Mouse (Mus musculus): Measurements from ENCODE around the gene Lypd5.

The Lypd5 gene

DNA sequence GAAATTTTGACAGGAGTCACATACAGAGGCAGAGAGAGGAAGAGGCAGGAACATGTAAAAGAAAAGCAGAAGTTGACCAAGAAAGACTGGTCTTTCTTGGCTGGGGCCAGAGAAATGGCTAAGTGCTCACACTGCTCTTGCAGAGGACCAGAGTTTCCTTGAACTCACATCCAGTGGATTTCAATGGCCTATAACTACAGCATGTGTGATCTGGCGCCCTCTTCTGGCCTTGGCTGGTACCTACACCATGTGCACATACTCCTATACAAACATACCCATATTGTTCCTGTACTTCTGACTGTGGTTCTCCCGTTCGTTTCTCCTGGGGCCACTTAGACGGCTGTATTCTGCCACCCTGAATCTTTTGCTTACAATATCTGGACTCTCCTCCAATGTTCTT is 12.0 kb downstream of the Lypd5 start:
- no peak for DNase-seq (ENCODE audit: low read depth)

DNA sequence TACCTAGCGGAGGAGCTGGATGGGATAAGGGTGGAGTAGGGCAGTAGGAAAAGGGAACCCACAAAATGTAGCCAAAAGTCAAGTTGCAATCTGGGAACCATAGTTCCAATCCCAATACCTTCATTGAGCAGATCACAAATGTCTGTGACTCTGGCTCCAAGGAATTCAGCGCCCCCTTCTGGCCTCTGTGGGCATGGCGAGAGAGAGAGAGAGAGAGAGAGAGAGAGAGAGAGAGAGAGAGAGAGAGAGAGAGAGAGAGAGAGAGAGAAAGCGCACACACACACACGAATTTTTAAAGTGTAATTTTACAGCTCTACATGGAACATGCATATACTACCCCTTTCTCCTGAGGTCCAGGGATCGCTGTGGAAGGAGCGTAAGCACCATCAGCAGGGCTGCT is 14.2 kb downstream of the Lypd5 start:
- peak; percentile 67 for DNase-seq (ENCODE audit: low read depth)

DNA sequence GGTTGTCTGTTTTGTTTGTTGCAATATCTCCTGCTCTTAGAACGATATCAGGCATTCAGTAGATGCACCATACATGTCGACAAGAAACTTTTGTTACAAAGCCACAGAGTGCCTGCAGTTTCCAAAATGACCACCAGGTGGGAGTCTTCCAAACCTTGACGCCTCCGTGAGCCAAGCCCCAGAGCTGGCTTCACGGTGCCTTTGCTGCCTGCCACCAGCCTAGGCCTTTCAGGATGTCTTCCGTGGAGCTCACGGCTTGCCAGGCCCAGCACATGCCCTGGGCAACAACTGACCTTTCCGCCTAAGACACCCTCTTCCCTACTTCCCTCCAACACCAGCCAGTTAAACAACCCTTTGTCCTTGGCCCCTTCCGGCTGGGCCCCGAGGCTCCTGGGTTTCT is 15.8 kb downstream of the Lypd5 start:
- peak; percentile 90 for DNase-seq (ENCODE audit: low read depth)

DNA sequence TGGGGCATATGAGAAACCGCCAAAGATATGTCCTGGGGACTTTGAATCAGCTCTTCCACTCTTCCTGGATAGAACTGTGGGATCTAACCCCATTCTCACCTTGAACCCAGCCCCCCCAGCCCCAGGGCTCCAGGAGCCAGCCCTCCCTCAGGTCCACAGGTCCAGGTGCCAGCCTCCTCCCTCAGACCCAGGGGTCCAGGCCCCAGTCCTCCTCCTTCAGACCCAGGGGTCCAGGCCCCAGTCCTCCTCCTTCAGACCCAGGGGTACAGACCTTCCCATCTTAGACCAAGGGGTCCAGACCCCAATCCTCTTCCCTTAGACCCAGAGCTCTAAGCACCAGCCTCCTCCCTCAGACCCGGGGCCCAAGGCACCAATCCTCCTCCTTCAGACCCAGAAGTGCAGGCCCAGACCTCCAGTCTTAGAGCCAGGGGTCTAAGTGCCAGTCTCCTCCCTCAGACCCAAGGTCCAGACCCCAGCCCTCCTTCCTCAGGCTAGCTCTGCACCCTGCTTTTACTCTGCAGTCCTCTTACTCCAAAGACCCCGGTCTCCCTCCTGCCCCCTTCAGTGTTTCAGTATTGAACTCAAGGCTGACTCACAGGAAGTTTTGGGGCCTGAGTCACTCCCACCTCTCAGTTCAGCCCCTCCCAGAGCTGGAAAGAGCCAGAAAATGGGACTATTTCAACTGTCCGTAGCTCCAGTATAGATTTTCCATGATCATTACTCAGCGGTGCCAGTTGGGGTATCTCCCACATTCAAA is 16.4 kb downstream of the Lypd5 start:
- peak; percentile 81 for DNase-seq (ENCODE audit: low read depth)

DNA sequence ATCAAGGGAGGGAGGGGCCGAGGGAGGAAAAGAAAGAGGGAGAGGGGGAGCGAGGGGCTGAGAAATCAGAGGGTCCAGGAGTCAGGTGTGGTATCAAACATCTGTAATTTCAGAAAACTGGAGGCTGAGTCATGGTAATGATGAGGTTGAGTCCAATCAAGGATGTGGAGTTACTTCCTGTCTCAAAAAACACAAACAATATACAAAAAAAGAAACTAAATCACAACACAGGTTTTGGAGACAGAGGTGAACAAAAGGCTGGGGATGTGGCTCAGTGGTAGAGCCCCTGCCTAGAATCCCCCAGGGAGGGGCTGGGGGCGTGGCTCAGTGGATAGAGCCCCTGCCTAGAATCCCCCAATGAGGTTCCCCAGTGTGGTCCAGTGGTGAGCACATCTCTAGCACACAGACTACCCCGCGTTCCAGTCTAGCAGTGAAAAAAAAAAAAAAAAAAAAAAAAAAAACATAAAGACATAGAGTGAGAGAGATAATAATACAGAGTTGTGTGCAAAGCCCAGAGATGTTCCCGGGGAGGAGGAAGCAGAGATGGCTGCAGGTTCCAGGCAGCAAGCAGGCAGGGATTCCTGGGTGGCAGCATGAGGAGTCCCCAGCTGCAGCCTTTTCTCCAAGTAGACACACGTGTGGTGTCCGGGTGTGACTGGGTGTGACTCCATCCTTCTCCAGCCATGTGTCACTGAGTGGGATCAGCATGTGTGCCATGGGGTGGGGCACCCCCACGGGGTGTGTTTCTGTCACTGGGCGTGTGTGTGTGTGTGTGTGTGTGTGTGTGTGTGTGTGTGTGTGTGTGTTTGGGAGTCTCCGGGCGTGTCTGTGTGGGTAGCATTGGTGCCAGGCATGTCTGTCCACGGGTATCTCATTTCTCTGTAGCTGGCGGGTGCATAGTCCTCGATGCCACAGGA is 18.0 kb downstream of the Lypd5 start:
- no peak for DNase-seq (ENCODE audit: low read depth)

DNA sequence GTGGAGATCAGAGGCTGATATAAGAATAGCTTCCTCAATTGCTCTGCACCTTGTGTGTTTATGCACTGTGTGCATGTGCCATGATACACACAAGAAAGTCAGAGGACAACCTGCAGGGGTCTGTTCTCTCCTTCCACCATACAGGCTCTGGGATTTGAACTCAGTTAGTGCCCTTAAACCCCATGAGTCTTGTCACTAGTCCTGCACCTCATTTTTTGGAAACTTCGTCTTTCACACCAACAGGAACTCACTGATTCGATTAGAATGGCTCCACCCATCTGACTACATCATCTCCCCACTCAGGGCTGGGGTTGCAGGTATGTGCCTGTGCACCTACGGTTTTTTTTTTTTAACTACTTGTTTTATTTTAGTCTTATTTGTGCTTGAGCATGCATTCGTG is 19.2 kb downstream of the Lypd5 start:
- no peak for DNase-seq (ENCODE audit: low read depth)

DNA sequence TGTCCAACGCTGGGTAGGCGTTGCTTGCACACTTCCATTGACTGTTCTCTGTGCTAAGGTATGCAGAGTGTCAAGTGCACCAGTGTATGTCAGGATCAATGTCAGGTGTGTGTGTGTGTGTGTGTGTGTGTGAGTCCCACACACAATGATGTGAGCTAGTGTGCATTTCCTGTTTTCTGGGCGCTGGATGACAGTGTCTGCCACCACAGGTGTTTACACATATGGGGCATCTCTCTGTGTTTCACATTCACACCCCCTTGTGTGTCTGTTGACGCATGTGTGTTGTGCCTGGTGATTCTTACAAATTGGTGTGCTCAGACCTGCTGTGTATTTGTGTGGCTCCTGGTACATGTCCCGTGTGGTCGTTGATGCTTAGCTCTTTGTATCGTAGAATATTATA is 19.9 kb downstream of the Lypd5 start:
- no peak for DNase-seq (ENCODE audit: low read depth)

DNA sequence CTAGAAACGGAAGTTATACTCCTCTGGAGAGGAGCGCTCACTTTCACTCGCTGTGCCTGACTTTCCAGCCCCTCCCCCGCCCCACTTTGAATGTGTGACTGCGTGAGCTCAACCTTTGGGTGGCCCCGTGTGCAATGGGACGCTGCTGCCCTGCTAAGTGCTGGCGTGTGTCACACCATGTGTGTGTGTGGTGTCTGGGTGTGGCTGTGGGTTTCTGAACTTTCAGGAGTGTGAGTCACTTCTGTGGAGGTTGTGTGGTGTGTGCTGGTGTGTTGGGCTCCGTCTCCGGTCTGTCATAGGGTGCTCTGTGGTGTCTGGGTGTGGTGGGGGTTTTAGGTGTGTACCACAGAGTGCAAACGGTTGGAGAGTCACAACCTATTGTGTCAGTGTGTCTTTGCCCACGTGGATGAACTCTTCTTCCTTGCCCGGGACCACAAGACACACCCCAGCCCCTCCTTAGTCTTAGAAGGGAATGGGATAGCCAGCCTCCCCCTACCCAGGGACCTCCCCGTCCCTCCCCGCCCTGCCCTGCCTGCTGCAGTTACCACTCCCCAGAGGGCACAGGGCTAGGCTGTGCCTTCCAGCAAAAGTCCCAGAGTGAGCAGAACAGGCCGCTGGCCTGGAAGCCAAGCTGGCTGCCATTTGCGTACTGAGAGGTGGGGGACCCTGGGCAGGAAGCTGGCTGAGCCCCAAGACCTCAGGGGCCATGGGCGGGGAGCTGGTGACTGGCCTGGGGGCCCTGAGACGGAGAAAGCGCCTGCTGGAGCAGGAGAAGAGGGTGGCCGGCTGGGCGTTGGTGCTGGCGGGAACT is 20.9 kb downstream of the Lypd5 start, which contains the start of gene Kcnn4:
Kcnn4 (plus strand) TSS at position 533 of the 811 bp plus-strand sequence.
- DNase-seq (ENCODE audit: low read depth) = peak; percentile 96

DNA sequence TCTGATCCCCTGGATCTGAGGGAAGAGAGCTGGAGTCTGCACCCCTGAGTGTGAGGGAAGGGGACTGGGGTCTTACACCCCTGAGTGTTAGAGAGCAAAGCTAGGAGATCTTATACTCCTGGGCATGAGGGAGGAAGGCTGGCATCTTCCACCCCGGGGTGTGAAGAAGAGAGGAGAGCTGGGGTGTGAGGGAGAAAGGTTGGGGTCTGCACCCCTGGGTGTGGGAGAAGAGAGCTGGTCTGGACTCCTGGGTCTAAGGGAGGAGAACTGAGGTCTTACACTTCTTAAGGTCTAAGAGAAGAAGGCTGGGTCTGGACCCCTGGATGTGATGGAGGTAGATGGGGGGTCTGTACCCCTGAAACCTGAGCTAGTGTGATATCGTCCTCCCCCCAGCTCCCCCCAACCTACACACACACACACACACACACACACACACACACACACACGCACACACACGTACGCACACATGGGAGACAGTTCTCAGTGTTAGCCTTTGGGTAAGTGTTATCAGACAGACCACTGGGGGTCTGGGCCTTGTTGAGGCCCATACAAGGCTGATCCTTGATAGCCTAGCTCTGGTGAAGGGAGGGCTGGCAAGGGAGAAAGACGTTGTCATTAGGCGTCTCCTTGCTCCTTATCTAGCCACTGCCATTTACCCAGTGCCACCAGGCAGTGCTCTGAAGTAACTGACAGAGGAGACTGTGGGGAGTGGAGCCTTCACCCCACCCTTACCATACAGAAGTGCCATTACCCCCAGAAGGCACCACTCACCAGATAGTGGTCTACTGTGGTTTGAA is 22.2 kb downstream of the Lypd5 start:
- DNase-seq (ENCODE audit: low read depth) = peak; percentile 55

DNA sequence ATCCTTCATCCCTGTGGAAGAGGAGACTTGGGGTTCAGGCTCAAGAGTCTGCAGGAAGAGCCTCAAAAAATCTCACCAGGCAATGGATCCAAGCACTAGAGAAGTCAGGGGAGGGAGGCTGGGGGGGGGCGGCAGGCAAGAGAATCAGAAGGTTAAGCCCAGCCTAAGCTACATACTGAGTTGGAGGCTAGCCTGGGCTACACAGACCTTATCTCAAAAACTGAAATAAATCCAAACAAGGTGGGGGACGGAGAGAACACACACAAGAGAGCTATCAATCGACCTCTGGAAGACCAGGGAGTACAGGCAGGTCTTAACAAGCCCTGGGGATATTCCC is 22.8 kb downstream of the Lypd5 start:
- peak; percentile 43 for DNase-seq (ENCODE audit: low read depth)

DNA sequence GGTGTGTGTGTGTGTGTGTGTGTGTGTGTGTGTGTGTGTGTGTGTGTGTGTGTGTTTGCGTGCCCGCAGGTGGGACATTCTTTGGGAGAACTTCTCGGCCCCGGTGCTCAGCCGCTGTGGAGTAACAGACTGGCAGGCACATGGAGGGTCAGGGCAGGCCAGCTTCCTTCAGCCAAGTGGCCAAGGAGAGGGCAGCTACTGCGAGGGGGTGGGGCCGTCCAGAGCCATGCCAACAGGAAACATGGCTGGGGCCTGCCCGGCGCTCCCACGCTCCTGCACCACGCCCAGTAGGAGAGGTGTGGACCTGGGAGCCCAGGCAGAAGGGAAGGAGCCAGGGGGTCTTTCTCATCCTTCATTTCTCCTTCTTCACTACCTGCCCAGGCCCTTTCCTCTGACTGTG is 23.3 kb downstream of the Lypd5 start:
- DNase-seq (ENCODE audit: low read depth) = peak; percentile 84

DNA sequence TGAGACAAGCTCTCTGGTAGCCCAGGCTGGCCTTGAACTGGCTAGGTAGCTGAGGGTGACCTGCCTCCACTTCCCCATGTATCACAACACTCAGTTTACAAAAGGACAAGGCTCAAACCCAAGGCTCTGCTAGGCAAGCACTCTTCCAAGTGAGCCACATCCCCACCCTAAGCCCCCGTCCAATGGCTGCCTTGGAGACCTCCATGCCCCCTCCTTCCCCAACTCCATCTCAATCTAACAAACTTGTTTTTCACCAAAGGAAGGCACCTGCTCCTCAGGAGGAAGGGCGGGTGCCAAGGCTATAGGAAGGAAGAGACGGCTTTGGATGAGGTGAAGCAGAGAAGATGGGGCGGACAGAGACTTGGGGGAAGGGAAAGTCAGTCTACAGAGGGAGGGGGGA is 23.8 kb downstream of the Lypd5 start:
- DNase-seq (ENCODE audit: low read depth) = no peak

DNA sequence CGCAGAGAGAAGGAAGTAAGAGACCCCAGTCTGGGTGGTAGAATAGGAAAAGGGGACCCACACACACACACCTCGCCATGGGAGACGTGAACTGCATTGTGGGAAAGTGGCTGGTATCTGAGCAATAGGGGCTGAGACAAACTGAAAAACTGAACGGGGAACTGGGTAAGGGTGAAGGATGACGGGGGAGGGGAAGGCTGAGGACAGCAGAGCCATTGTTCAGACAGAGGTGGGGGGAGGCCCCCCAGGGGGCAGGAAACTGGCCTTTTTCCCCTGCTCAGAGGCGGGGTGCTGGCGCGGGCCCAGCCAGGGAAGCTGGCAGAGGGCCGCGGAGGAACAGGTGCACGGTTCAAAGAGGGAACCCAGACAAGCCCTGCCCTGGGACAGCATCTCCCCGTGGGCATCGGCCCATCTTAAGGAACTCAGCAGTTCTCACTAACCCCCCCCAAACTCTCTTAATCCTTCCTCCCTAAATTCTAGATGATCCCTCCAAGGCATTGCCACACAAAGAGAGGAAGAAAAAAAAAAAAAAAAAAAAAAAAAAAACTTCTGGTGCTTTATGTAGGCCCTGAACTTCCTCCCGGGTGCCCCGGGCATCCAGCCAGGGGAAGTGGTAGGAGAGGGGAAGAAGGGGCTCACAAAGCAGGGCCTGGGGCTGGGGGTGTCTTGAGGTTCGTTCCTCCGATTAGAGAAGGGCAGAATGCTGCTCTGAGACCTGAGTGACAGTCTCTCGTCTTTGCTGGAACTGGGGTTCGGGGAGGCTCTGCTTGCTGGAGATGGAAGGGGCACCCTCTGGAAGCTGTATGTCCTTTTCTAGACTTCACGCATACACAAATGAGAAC is 24.8 kb downstream of the Lypd5 start:
- DNase-seq (ENCODE audit: low read depth) = peak; percentile 88

DNA sequence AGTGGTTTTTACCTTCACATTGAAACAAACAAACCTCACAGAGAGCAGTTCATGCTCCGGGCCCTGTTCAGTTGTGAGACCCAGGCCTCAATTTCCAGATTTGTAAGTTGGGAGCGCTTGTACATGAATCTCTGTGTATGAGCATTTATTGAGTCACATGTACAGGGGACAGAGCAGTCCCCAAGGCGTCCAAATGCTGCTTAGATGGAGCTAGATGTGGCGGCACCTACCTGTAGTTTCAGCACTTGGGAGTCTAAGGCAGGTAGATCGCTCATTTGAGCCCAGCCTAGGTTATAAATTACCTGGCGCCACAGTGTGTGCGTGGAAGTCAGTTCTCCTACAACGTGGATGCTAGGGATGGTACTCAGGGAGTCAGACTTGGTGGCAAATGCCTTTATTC is 27.5 kb downstream of the Lypd5 start:
- DNase-seq (ENCODE audit: low read depth) = no peak

DNA sequence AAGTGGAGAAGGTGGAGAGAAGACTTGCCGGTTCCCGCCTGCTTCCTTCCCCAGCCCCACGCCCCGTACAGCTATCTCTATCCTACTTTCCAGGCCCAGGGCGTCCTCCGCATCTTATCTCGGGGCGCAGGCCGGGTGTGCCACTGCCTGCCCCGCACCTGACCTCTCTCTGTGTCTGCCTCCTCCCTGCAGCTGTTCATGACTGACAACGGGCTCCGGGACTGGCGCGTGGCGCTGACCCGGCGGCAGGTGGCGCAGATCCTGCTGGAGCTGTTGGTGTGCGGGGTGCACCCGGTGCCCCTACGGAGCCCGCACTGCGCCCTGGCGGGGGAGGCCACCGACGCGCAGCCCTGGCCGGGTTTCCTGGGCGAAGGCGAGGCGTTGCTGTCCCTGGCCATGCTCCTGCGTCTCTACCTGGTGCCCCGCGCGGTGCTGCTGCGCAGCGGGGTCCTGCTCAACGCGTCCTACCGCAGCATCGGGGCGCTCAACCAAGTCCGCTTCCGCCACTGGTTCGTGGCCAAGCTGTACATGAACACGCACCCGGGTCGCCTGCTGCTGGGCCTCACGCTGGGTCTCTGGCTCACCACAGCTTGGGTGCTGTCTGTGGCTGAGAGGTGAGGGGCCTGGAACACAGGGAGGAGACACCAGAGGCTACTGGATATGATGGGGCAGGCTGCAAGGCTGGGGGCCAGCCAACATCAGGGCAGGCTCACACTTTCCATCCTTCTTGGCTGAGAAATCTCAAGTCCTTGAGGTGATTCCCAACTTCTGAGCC is 28.3 kb downstream of the Lypd5 start:
- no peak for DNase-seq (ENCODE audit: low read depth)

DNA sequence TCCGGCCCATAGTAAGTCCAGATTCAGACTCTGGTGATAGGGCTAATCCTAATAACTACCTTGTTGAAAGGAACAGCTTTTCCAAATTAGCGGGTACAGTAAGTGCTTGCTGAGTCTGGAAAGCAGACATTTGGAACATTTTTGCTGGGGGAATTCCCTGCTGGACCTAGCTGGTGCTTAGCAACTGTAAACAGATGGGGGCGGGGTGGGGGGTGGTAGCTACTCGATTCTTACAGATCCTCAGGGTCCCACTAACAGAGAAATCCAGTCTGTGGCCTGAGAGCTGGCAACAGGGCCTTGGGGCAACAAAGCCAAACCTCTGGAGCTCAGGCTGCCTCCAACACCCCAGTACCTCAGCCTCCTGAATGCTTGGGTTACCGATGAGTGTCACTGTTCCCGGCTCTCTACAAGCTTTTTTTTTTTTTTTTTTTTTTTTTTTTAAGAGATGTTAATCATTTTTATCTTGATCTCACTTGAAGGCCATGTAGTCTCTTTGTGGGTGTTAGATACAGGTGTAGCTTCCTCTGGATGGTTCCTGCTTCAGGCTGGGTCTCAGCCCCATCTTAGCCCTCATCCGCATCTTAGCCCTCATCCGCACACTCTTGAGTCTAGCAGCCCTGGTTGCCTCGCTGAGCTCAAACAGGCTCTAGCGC is 29.2 kb downstream of the Lypd5 start:
- DNase-seq (ENCODE audit: low read depth) = no peak

DNA sequence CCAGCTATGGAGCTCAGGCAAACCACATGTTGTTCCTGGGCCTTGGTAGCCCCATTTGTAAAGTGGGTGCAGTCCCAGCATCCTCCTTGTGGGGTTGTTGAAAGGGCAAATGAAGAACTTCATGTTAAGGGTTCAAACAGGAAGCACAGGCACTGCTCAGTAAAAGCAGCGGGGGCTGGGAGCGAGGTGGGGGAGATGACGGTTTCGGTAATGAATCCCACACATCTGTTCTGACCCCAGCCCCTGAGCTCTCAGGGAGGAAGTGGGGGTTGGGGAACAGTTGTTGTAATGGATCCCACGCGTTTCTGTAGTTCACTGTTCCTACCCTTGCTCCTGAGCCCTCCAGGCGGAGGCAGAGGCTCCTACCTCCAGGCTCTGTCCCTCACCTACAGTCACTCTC is 30.9 kb downstream of the Lypd5 start:
- no peak for DNase-seq (ENCODE audit: low read depth)

DNA sequence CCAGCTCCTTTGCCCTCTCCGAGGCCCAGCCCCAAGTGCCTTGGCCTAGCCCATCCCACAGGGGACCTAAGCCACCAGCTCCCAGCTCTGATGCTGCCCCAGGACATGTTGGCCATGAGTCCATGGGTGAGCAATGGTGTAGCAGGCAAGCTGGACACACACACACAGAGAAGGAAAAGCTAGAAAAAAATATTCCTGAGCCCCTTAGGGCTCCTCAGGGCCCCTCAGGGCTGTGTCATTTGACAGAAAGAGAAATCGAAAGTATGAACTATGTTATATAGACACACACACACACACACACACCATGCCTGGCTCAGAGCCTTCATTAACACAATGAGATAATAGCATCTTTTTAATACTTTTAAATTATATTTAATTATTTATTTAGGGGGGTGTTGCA is 31.4 kb downstream of the Lypd5 start:
- DNase-seq (ENCODE audit: low read depth) = no peak

DNA sequence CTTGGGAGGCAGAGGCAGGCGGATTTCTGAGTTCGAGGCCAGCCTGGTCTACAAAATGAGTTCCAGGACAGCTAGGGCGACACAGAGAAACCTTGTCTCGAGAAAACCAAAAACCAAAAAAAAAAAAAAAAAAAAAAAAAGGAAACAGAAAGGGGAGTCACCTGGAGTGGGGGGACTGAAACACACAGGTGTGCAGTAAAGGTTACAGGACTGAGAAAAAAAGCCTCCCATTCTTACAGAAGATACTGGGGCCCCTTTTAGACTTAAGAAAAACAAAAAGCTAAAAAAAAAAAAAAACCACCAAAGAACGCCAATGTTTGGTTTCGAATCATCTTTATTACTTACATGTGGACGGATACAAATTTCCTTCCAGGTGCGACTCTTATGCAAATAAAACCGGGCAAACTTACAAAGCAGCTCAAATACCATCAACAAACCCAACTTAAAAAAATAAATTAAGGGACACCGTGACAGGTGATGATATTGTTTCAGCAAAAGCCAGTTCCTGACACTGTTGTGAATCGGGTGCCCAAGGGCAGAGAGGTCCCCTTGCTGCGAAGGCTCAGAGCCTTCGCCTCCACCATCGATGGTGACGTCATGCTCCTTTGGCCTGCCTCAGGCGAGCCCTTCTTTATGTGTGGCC is 33.9 kb downstream of the Lypd5 start:
- DNase-seq (ENCODE audit: low read depth) = no peak

All from 416B (cell line).